Mouse (Mus musculus): ENCODE data around the gene Lcn2. TPM values are rescaled to one million over a fixed set of nuclear protein-coding genes. Genes with fewer than 3 reads are reported as not detected.

Gene Lcn2
- polyA plus RNA-seq, 1 experiment from 2014 or later, result not detected

- ATAC-seq (ENCODE audit: low FRiP score, low TSS enrichment), result no peak
- H3K9ac ChIP-seq (replicated peaks; ENCODE audit: low read length), result no peak overlapping the region
- H3K27ac ChIP-seq (replicated peaks; ENCODE audit: low read depth, low read length), result no peak overlapping the region
- no peak overlapping the region for H3K4me3 ChIP-seq (replicated peaks; ENCODE audit: low read depth, low read length)
- no peak overlapping the region for H3K4me2 ChIP-seq (ENCODE audit: low read length)
- peaks cover 52% of the 10 kb centered on the region for H3K4me1 ChIP-seq (ENCODE audit: control insufficient read depth, insufficient read depth, low read length)
- peaks cover 4% of the 10 kb centered on the region; the same call in 1 of the 2 replicates for H3K36me3 ChIP-seq (ENCODE audit: control insufficient read depth, insufficient read depth, low read length)
- DNase-seq, result no peak
- no peaks in the 10 kb centered on the region for H3K9me3 ChIP-seq (ENCODE audit: control insufficient read depth, low read length)
- WGBS, result 97% methylated on average over 1 of the region's 1 CpGs
- H3K27me3 ChIP-seq (ENCODE audit: control insufficient read depth, insufficient read depth, low read length), result no peaks in the 10 kb centered on the region
These were observed 38.1 kb upstream of the Lcn2 start for GRCm38 (mm10) chr2:32426141-32426540.

GRCm38 (mm10) chr2:32425568-32425967 lies 37.5 kb upstream of the Lcn2 start:
- no peak for DNase-seq
- H3K4me1 ChIP-seq (ENCODE audit: control insufficient read depth, insufficient read depth, low read length), result peaks cover 51% of the 10 kb centered on the region
- ATAC-seq (ENCODE audit: low FRiP score, low TSS enrichment), result no peak
- no peaks in the 10 kb centered on the region for H3K9me3 ChIP-seq (ENCODE audit: control insufficient read depth, low read length)
- H3K9ac ChIP-seq (replicated peaks; ENCODE audit: low read length), result no peak overlapping the region
- no peak overlapping the region for H3K4me2 ChIP-seq (ENCODE audit: low read length)
- no peak overlapping the region for H3K4me3 ChIP-seq (replicated peaks; ENCODE audit: low read depth, low read length)
- H3K36me3 ChIP-seq (ENCODE audit: control insufficient read depth, insufficient read depth, low read length), result peaks cover 10% of the 10 kb centered on the region
- H3K27ac ChIP-seq (replicated peaks; ENCODE audit: low read depth, low read length), result no peak overlapping the region
- WGBS, result 68% methylated on average over 5 of the region's 5 CpGs
- no peaks in the 10 kb centered on the region for H3K27me3 ChIP-seq (ENCODE audit: control insufficient read depth, insufficient read depth, low read length)

DNA sequence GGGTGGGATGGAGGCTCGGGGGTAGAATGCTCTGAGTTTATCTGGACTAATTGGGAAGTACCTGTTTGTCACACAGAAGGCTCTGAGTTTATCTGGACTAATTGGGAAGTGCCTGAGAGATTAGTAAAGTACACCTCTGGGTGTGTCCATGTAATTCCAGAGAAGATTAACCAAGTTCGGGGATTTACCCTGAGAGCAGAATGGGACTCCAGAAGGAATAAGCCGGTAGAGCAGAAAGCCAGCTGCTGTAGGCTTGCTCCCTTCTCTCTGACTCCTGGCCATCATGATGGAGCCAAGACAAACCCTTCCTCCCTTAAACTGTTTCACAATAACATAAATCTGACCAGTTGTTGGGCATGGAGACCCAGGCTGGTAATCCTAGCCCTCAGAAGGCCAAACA lies 36.7 kb upstream of the Lcn2 start:
- Histone ChIP-seq H3K9ac (replicated peaks; ENCODE audit: low read length) (no peak overlapping the region), H3K4me1 (ENCODE audit: control insufficient read depth, insufficient read depth, low read length) (peaks cover 43% of the 10 kb centered on the region)
- WGBS, result 34% methylated on average over 3 of the region's 3 CpGs

GRCm38 (mm10) chr2:32423481-32424331 lies 35.7 kb upstream of the Lcn2 start:
- Histone ChIP-seq H3K36me3 (ENCODE audit: control insufficient read depth, insufficient read depth, low read length) (peaks cover 29% of the 10 kb centered on the region), H3K27ac (replicated peaks; ENCODE audit: low read depth, low read length) (peak overlapping the region; percentile 67), H3K9ac (replicated peaks; ENCODE audit: low read length) (peak overlapping the region; percentile 36), H3K27me3 (ENCODE audit: control insufficient read depth, insufficient read depth, low read length) (no peaks in the 10 kb centered on the region), H3K4me2 (ENCODE audit: low read length) (peak overlapping the region; percentile 67), H3K4me3 (replicated peaks; ENCODE audit: low read depth, low read length) (peak overlapping the region; percentile 35), H3K9me3 (ENCODE audit: control insufficient read depth, low read length) (no peaks in the 10 kb centered on the region), H3K4me1 (ENCODE audit: control insufficient read depth, insufficient read depth, low read length) (peaks cover 32% of the 10 kb centered on the region)
- WGBS, result 2% methylated on average over 14 of the region's 14 CpGs
- DNase-seq (peak; percentile 86), ATAC-seq (ENCODE audit: low FRiP score, low TSS enrichment) (peak; percentile 87)

More for the DNA sequence above, 36.7 kb upstream of the Lcn2 start:
- DNase-seq (no peak), ATAC-seq (ENCODE audit: low FRiP score, low TSS enrichment) (no peak)
- no peaks in the 10 kb centered on the region for H3K27me3 ChIP-seq (ENCODE audit: control insufficient read depth, insufficient read depth, low read length)
- no peak overlapping the region for H3K4me2 ChIP-seq (ENCODE audit: low read length)
- 0 out of 2 replicates have a peak overlapping the region, but pooled peaks have one; percentile 67 for H3K27ac ChIP-seq (replicated peaks; ENCODE audit: low read depth, low read length)
- no peaks in the 10 kb centered on the region for H3K9me3 ChIP-seq (ENCODE audit: control insufficient read depth, low read length)
- H3K4me3 ChIP-seq (replicated peaks; ENCODE audit: low read depth, low read length), result no peak overlapping the region
- peaks cover 18% of the 10 kb centered on the region for H3K36me3 ChIP-seq (ENCODE audit: control insufficient read depth, insufficient read depth, low read length)

- no peak overlapping the region for H3K4me3 ChIP-seq (replicated peaks; ENCODE audit: low read depth, low read length)
- peaks cover 18% of the 10 kb centered on the region for H3K4me1 ChIP-seq (ENCODE audit: control insufficient read depth, insufficient read depth, low read length)
- ATAC-seq (ENCODE audit: low FRiP score, low TSS enrichment) (no peak), DNase-seq (no peak)
- no peak overlapping the region for H3K27ac ChIP-seq (replicated peaks; ENCODE audit: low read depth, low read length)
- H3K4me2 ChIP-seq (ENCODE audit: low read length), result no peak overlapping the region
- no peak overlapping the region for H3K9ac ChIP-seq (replicated peaks; ENCODE audit: low read length)
- H3K27me3 ChIP-seq (ENCODE audit: control insufficient read depth, insufficient read depth, low read length), result no peaks in the 10 kb centered on the region
- H3K36me3 ChIP-seq (ENCODE audit: control insufficient read depth, insufficient read depth, low read length), result peaks cover 47% of the 10 kb centered on the region
- 93% methylated on average over 6 of the region's 6 CpGs for WGBS
- H3K9me3 ChIP-seq (ENCODE audit: control insufficient read depth, low read length), result no peaks in the 10 kb centered on the region
These were observed 33.8 kb upstream of the Lcn2 start for GRCm38 (mm10) chr2:32421851-32422251.

DNA sequence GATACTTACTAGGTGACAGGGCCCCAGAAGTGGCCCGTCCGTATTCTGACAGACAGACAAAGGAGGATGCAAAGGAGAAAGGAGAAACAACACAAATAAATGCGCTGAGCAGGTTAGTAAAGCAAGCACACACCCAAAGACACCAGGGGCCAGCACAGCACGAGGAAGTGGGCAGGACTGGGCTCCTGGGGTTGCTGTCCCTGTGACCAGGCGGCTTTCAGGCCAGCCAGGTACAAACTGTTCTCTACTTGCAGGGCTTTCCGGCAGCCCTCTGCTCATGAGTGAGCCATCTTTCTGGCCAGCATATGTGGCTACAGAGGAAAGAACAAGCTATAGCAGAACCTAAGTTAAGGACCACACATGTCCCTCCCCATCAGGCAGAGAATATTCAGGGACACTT lies 32.6 kb upstream of the Lcn2 start:
- peaks cover 18% of the 10 kb centered on the region for H3K4me1 ChIP-seq (ENCODE audit: control insufficient read depth, insufficient read depth, low read length)
- H3K4me2 ChIP-seq (ENCODE audit: low read length), result no peak overlapping the region
- no peak overlapping the region for H3K4me3 ChIP-seq (replicated peaks; ENCODE audit: low read depth, low read length)
- H3K9me3 ChIP-seq (ENCODE audit: control insufficient read depth, low read length), result no peaks in the 10 kb centered on the region
- ATAC-seq (ENCODE audit: low FRiP score, low TSS enrichment), result no peak
- H3K9ac ChIP-seq (replicated peaks; ENCODE audit: low read length), result no peak overlapping the region
- no peak overlapping the region for H3K27ac ChIP-seq (replicated peaks; ENCODE audit: low read depth, low read length)
- 90% methylated on average over 6 of the region's 6 CpGs for WGBS
- no peaks in the 10 kb centered on the region for H3K27me3 ChIP-seq (ENCODE audit: control insufficient read depth, insufficient read depth, low read length)
- H3K36me3 ChIP-seq (ENCODE audit: control insufficient read depth, insufficient read depth, low read length), result peaks cover 59% of the 10 kb centered on the region
- no peak for DNase-seq

- H3K9me3 ChIP-seq (ENCODE audit: control insufficient read depth, low read length), result no peaks in the 10 kb centered on the region
- ATAC-seq (ENCODE audit: low FRiP score, low TSS enrichment) (no peak), DNase-seq (no peak)
- H3K4me2 ChIP-seq (ENCODE audit: low read length), result no peak overlapping the region
- no peak overlapping the region for H3K4me3 ChIP-seq (replicated peaks; ENCODE audit: low read depth, low read length)
- peaks cover 64% of the 10 kb centered on the region for H3K36me3 ChIP-seq (ENCODE audit: control insufficient read depth, insufficient read depth, low read length)
- no peak overlapping the region for H3K9ac ChIP-seq (replicated peaks; ENCODE audit: low read length)
- H3K27me3 ChIP-seq (ENCODE audit: control insufficient read depth, insufficient read depth, low read length), result no peaks in the 10 kb centered on the region
- peaks cover 18% of the 10 kb centered on the region for H3K4me1 ChIP-seq (ENCODE audit: control insufficient read depth, insufficient read depth, low read length)
- H3K27ac ChIP-seq (replicated peaks; ENCODE audit: low read depth, low read length), result no peak overlapping the region
- WGBS, result 93% methylated on average over 12 of the region's 12 CpGs
These were observed 32.1 kb upstream of the Lcn2 start for GRCm38 (mm10) chr2:32420066-32420608.

- peaks cover 72% of the 10 kb centered on the region for H3K36me3 ChIP-seq (ENCODE audit: control insufficient read depth, insufficient read depth, low read length)
- H3K4me3 ChIP-seq (replicated peaks; ENCODE audit: low read depth, low read length), result no peak overlapping the region
- WGBS, result 95% methylated on average over 3 of the region's 3 CpGs
- no peak for DNase-seq
- no peak overlapping the region for H3K27ac ChIP-seq (replicated peaks; ENCODE audit: low read depth, low read length)
- no peak for ATAC-seq (ENCODE audit: low FRiP score, low TSS enrichment)
- no peak overlapping the region for H3K4me2 ChIP-seq (ENCODE audit: low read length)
- no peaks in the 10 kb centered on the region for H3K27me3 ChIP-seq (ENCODE audit: control insufficient read depth, insufficient read depth, low read length)
- H3K9ac ChIP-seq (replicated peaks; ENCODE audit: low read length), result no peak overlapping the region
- H3K9me3 ChIP-seq (ENCODE audit: control insufficient read depth, low read length), result no peaks in the 10 kb centered on the region
- H3K4me1 ChIP-seq (ENCODE audit: control insufficient read depth, insufficient read depth, low read length), result peaks cover 16% of the 10 kb centered on the region
These were observed 31.3 kb upstream of the Lcn2 start for GRCm38 (mm10) chr2:32419359-32419758.
